Mouse (Mus musculus) heart, embryonic 11.5 days (tissue): ENCODE measurements at regions not wholly inside any gene's neighbourhood (a gene's known extent, or its start where the extent isn't known, plus 50 kb on each side); places are given as distances from the start of the nearest gene placed in this dataset.
"Not testable (repeated sequence)": the region's sequence is repeated elsewhere in the genome, so short reads cannot be mapped to it uniquely, and the experiment has no call there.

Experiments
- ATAC-seq: fragments of 200-750 bp; cut with Nextera tagmentation; replicated peaks from 2 replicates; pipeline ENCODE4 v1.8.0; 2017; ENCODE audit warnings: moderate library complexity; ENCODE audit not compliant: insufficient number of reproducible peaks, low FRiP score, low TSS enrichment
- H3K27ac ChIP-seq: fragments of 300-500 bp; sonication (generic); 2 replicates; pipeline ENCODE4 v1.5.1; 2014; ENCODE audit warnings: mild to moderate bottlenecking, low read depth, low read length
- H3K27me3 ChIP-seq: fragments of 300-500 bp; sonication (generic); 2 replicates; pipeline ENCODE4 v1.6.1; 2014; ENCODE audit warnings: mild to moderate bottlenecking, low read length, mixed read lengths; ENCODE audit not compliant: control insufficient read depth, insufficient read depth
- H3K36me3 ChIP-seq: fragments of 300-500 bp; sonication (generic); 2 replicates; pipeline ENCODE4 v1.6.1; 2014; ENCODE audit warnings: mild to moderate bottlenecking, low read length, moderate library complexity, mixed read lengths; ENCODE audit not compliant: control insufficient read depth, insufficient read depth
- H3K4me1 ChIP-seq: fragments of 300-500 bp; sonication (generic); 2 replicates; pipeline ENCODE4 v1.6.1; 2014; ENCODE audit warnings: low read length; ENCODE audit not compliant: control insufficient read depth, insufficient read depth
- H3K4me2 ChIP-seq: fragments of 300-500 bp; sonication (generic); 2 replicates; pipeline ENCODE4 v1.6.1; 2014; ENCODE audit warnings: mild to moderate bottlenecking, moderate library complexity
- H3K4me3 ChIP-seq: fragments of 300-500 bp; sonication (generic); 2 replicates; pipeline ENCODE4 v1.5.1; 2014; ENCODE audit warnings: low read depth, low read length
- H3K9ac ChIP-seq: fragments of 300-500 bp; sonication (generic); 2 replicates; pipeline ENCODE4 v1.6.1; 2014; ENCODE audit warnings: mild to moderate bottlenecking, low read depth, low read length, moderate library complexity
- H3K9me3 ChIP-seq: fragments of 300-500 bp; sonication (generic); replicated peaks from 2 replicates; pipeline ENCODE4 v1.6.1; 2016; ENCODE audit warnings: low read length; ENCODE audit not compliant: control insufficient read depth
- WGBS: fragments of 180-500 bp; shearing (Covaris S2); extraction: QIAGEN DNeasy Blood & Tissue Kit; methylation state at CpG from one replicate; pipeline ENCODE4 v1.1.7; 2014; ENCODE audit not compliant: insufficient replicate concordance; 5-methylcytosine and 5-hydroxymethylcytosine counted together

GRCm38 (mm10) chr2:179148194-179148593 is 294.0 kb upstream of the Cdh4 start:
- no peaks in the 10 kb centered on the region for H3K9me3 ChIP-seq
- no peaks in the 10 kb centered on the region for H3K36me3 ChIP-seq
- no peak overlapping the region for H3K9ac ChIP-seq
- no peak for ATAC-seq
- no peaks in the 10 kb centered on the region for H3K4me1 ChIP-seq
- H3K4me2 ChIP-seq: no peak overlapping the region
- 63% methylated on average over 5 of the region's 5 CpGs for WGBS
- H3K27me3 ChIP-seq: no peaks in the 10 kb centered on the region
- no peak overlapping the region for H3K4me3 ChIP-seq
- no peak overlapping the region for H3K27ac ChIP-seq

GRCm38 (mm10) chr2:179148667-179149066 is 293.6 kb upstream of the Cdh4 start:
- ATAC-seq: no peak
- Histone ChIP-seq H3K4me3 (no peak overlapping the region), H3K9me3 (no peaks in the 10 kb centered on the region), H3K27me3 (no peaks in the 10 kb centered on the region), H3K4me1 (no peaks in the 10 kb centered on the region), H3K27ac (no peak overlapping the region), H3K4me2 (no peak overlapping the region), H3K9ac (no peak overlapping the region), H3K36me3 (no peaks in the 10 kb centered on the region)
- 60% methylated on average over 4 of the region's 4 CpGs for WGBS

- H3K4me1 ChIP-seq: no peaks in the 10 kb centered on the region
- no peak overlapping the region for H3K27ac ChIP-seq
- H3K4me2 ChIP-seq: no peak overlapping the region
- no peaks in the 10 kb centered on the region for H3K27me3 ChIP-seq
- H3K36me3 ChIP-seq: no peaks in the 10 kb centered on the region
- 85% methylated on average over 9 of the region's 9 CpGs for WGBS
- H3K4me3 ChIP-seq: no peak overlapping the region
- no peak overlapping the region for H3K9ac ChIP-seq
- no peaks in the 10 kb centered on the region for H3K9me3 ChIP-seq
- no peak for ATAC-seq
These were observed 283.4 kb upstream of the Cdh4 start for GRCm38 (mm10) chr2:179158881-179159280.

GRCm38 (mm10) chr2:179163116-179163515 is 279.1 kb upstream of the Cdh4 start:
- Histone ChIP-seq H3K36me3 (no peaks in the 10 kb centered on the region), H3K4me2 (no peak overlapping the region), H3K4me3 (no peak overlapping the region), H3K4me1 (no peaks in the 10 kb centered on the region), H3K9ac (no peak overlapping the region), H3K27me3 (no peaks in the 10 kb centered on the region), H3K27ac (no peak overlapping the region), H3K9me3 (no peaks in the 10 kb centered on the region)
- ATAC-seq: no peak
- WGBS: 79% methylated on average over 5 of the region's 5 CpGs

- H3K36me3 ChIP-seq: no peaks in the 10 kb centered on the region
- no peak overlapping the region for H3K9ac ChIP-seq
- no peak overlapping the region for H3K27ac ChIP-seq
- H3K4me3 ChIP-seq: no peak overlapping the region
- H3K9me3 ChIP-seq: no peaks in the 10 kb centered on the region
- ATAC-seq: no peak
- H3K4me2 ChIP-seq: no peak overlapping the region
- no peaks in the 10 kb centered on the region for H3K4me1 ChIP-seq
- WGBS: 13% methylated on average over 6 of the region's 6 CpGs
- H3K27me3 ChIP-seq: no peaks in the 10 kb centered on the region
These were observed 272.1 kb upstream of the Cdh4 start for GRCm38 (mm10) chr2:179170157-179170556.

- H3K36me3 ChIP-seq: no peaks in the 10 kb centered on the region
- no peak for ATAC-seq
These were observed 271.6 kb upstream of the Cdh4 start for GRCm38 (mm10) chr2:179170608-179171007.

GRCm38 (mm10) chr2:179176835-179177530 is 265.2 kb upstream of the Cdh4 start:
- not testable (repeated sequence) for H3K9me3 ChIP-seq, H3K36me3 ChIP-seq, H3K27me3 ChIP-seq, H3K27ac ChIP-seq, H3K4me1 ChIP-seq, H3K9ac ChIP-seq, ATAC-seq
- H3K4me3 ChIP-seq: 0 out of 2 replicates have a peak overlapping the region, but pooled peaks have one; percentile 10
- 2% methylated on average over 27 of the region's 35 CpGs for WGBS
- H3K4me2 ChIP-seq: peak overlapping the region; percentile 47

More at GRCm38 (mm10) chr2:179170608-179171007, 271.6 kb upstream of the Cdh4 start:
- no peak overlapping the region for H3K9ac ChIP-seq
- H3K4me2 ChIP-seq: no peak overlapping the region
- H3K27me3 ChIP-seq: no peaks in the 10 kb centered on the region
- H3K4me3 ChIP-seq: no peak overlapping the region
- no peaks in the 10 kb centered on the region for H3K4me1 ChIP-seq
- no peaks in the 10 kb centered on the region for H3K9me3 ChIP-seq
- WGBS: 11% methylated on average over 3 of the region's 3 CpGs
- H3K27ac ChIP-seq: no peak overlapping the region

- Histone ChIP-seq H3K4me2 (no peak overlapping the region), H3K9ac (no peak overlapping the region), H3K36me3 (no peaks in the 10 kb centered on the region), H3K9me3 (no peaks in the 10 kb centered on the region), H3K4me3 (no peak overlapping the region), H3K27ac (no peak overlapping the region), H3K4me1 (no peaks in the 10 kb centered on the region), H3K27me3 (peaks cover 8% of the 10 kb centered on the region; the same call in 1 of the 2 replicates)
- WGBS: 66% methylated on average over 3 of the region's 3 CpGs
- no peak for ATAC-seq
These were observed 260.9 kb upstream of the Cdh4 start for GRCm38 (mm10) chr2:179181366-179181765.

GRCm38 (mm10) chr2:179182123-179182522 is 260.1 kb upstream of the Cdh4 start:
- Histone ChIP-seq H3K9ac (no peak overlapping the region), H3K27me3 (0 out of 2 replicates have a peak, but pooled peaks cover 2% of the 10 kb centered on the region), H3K36me3 (no peaks in the 10 kb centered on the region), H3K4me1 (no peaks in the 10 kb centered on the region), H3K4me3 (no peak overlapping the region), H3K9me3 (no peaks in the 10 kb centered on the region), H3K27ac (no peak overlapping the region), H3K4me2 (no peak overlapping the region)
- WGBS: 83% methylated on average over 4 of the region's 4 CpGs
- ATAC-seq: no peak
